Mouse (Mus musculus) left cerebral cortex, postnatal 14 days (tissue): ENCODE measurements around the gene Eif3a. TPM values are rescaled to one million over a fixed set of nuclear protein-coding genes. Genes with fewer than 3 reads are reported as not detected.

ENCODE experiments used
- microRNA-seq, 2 experiments: library from miRNA; unstranded; fragments of <30 nt; microRNA quantifications; one replicate each; pipeline ENCODE4 v1.2.0; 2022
- total RNA-seq, 2 experiments: library from RNA; stranded (reverse); gene quantifications; 2 replicates each; pipeline ENCODE4 v1.2.3; 2021

The Eif3a gene
- total RNA-seq, 2 experiments from 2014 or later, result 103 to 110 TPM

Small RNA genes lying within 50 kb of the gene (microRNA-seq; reads per million reads assigned to microRNA genes)
- 0 reads per million in 2 experiments for gene mmu-mir-3084-1

Other genes with a start within 250 kb of the Eif3a start
- gene Cacul1, start 209.6 kb downstream of the Eif3a start, total RNA-seq, result 10 to 100 TPM; 50.2 to 51.8 TPM
- gene Nanos1, start 34.7 kb downstream of the Eif3a start, total RNA-seq, result 10 to 100 TPM; 22.8 to 23.6 TPM
- 10 to 100 TPM; 34.6 to 42.1 TPM for gene Fam45a, start 20.9 kb upstream of the Eif3a start, total RNA-seq
- 10 to 100 TPM; 12.6 to 14.6 TPM for gene Sfxn4, start 70.8 kb upstream of the Eif3a start, total RNA-seq
- gene Prdx3, start 83.9 kb upstream of the Eif3a start, total RNA-seq, result 10 to 100 TPM; 79.2 to 84.0 TPM
- gene Grk5, start 99.1 kb upstream of the Eif3a start, total RNA-seq, result 10 to 100 TPM; 14.6 to 17.0 TPM